8 mouse cellular contexts compared by ENCODE assay signal in genomic region chr19:5392892-5393291, GRCm38 (mm10). TPM values are rescaled to one million over a fixed set of nuclear protein-coding genes. Genes with fewer than 3 reads are reported as not detected.
DNase-seq lines count a peak whose midpoint lies in the region; ATAC-seq lines count a peak whose summit lies in the region.

No protein-coding gene starts in this region.

- DNase-seq in cerebellum, adult 11 months, result peak; percentile 69
- DNase-seq in 3134 (ENCODE audit: extremely low read depth, insufficient read length, low spot score), result peak; percentile 58
- peak; percentile 77 for DNase-seq in cerebellum, adult 9-11 months
- peak; percentile 45 to 52 for DNase-seq in lung, adult 18-20 months
- DNase-seq in thymus, postnatal 4 days, result no peak
- DNase-seq in layer of hippocampus, adult 9-11 months, result no peak
- DNase-seq in left cerebral cortex, adult 18-20 months (ENCODE audit: low spot score in 2 of 2), result no peak

- no peak for ATAC-seq in cerebellum, adult (ENCODE audit: insufficient number of reproducible peaks, low FRiP score, low TSS enrichment)

RNA-seq across cellular contexts. Expression of gene Sart1, which starts 4.4 kb away (rescaled TPM):
- total RNA-seq in left cerebral cortex, adult 18-20 months (2021), result 10 to 100 TPM; 78.4 to 88.6 TPM

RNA-seq across cellular contexts. Expression of gene Tsga10ip, which starts 9.4 kb away (rescaled TPM):
- total RNA-seq in left cerebral cortex, adult 18-20 months (2021), result not detected

RNA-seq across cellular contexts. Expression of gene Banf1, which starts 25.9 kb away (rescaled TPM):
- 10 to 100 TPM; 83.5 to 84.2 TPM for total RNA-seq in left cerebral cortex, adult 18-20 months (2021)

RNA-seq across cellular contexts. Expression of gene Eif1ad, which starts 26.4 kb away (rescaled TPM):
- 10 to 100 TPM; 22.6 to 26.3 TPM for total RNA-seq in left cerebral cortex, adult 18-20 months (2021)

RNA-seq across cellular contexts. Expression of gene Drap1, which starts 31.9 kb away (rescaled TPM):
- total RNA-seq in left cerebral cortex, adult 18-20 months (2021), result 100 to 1,000 TPM; 263 to 283 TPM

Comparison
In these comparisons a context has a peak if more than half of its experiments do, and no peak if none do; other contexts are left out.
1. DNase-seq: peak in cerebellum, adult 11 months (single experiment), 3134 (single experiment), cerebellum, adult 9-11 months (single experiment) and lung, adult 18-20 months (2 of 2); none in thymus, postnatal 4 days (single experiment), layer of hippocampus, adult 9-11 months (single experiment) and left cerebral cortex, adult 18-20 months (0 of 2).